Mouse (Mus musculus): Measurements from ENCODE around the gene Rfpl4b.
"Not testable (repeated sequence)": the region's sequence is repeated elsewhere in the genome, so short reads cannot be mapped to it uniquely, and the experiment has no call there.

Gene Rfpl4b

GRCm38 (mm10) chr10:38821679-38822078 lies at the start of gene Rfpl4b:
TSS of gene Rfpl4b (minus strand) at chr10:38821779.
- no peak for DNase-seq

DNA sequence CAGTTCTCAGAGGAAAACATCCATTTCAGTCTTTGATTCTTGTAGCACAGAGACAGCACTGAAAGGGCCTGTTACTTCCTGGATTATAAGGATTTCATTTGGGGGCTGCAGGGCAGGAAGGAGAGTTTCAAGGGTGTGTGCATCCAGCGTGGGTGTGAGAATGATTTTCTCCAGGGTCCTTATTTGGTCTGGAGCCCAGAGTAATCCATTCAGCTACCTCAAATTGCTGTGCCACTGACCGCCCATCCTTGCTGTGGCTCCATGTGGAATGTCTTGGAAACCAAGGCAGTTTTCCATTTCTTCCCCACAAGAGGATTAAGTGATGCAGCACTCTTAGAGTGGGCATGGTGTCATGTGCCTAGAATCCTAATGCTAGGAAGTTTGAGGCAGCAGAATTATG lies 33.6 kb upstream of the Rfpl4b start:
- DNase-seq: no peak

DNA sequence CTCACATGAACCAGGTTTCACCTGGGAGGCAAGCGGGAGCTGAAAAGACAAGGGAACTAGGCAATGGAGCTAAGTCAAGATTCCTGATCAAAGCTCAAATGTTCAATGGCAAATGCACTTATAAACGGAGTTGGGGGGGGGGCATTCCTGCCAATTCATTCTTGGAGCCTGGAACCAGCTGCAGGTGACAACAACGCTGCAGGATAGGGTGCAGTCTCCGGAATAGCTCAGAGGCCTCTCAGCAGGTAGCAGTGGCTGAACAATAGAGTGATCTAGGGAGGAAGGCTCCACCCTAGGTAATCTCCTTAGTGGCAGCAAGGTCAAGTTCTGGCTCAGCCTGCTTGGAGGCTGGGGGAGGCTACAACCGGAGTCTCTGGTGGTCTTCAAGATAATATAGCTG lies 28.4 kb upstream of the Rfpl4b start:
- not testable (repeated sequence) for DNase-seq

GRCm38 (mm10) chr10:38848884-38849499 lies 27.4 kb upstream of the Rfpl4b start:
- DNase-seq: peak; percentile 78

- DNase-seq: no peak
These were observed 26.7 kb upstream of the Rfpl4b start for GRCm38 (mm10) chr10:38848231-38848630.

GRCm38 (mm10) chr10:38823741-38824140 lies 2.2 kb upstream of the Rfpl4b start:
- DNase-seq: peak; percentile 12

- DNase-seq: no peak
These were observed 15.5 kb downstream of the Rfpl4b start for GRCm38 (mm10) chr10:38806056-38806455.

DNA sequence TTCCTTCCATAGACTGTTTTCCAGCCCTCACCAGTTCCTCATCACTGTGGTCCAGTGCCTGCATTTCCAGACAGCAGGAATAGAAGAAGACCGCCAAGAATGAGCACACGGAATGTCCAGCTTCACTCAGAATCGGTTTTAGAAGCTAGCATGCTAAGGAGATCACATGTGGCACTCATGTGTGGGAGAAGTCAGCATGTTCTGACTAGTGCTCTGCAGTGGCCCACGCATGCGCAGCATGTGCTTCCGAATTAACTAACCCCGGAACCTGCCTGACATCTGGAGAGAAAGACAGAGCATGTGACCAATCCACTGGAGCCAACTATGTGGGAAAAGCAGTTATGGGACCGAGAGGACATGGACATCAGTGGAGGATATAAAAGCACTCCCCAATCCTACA lies 17.5 kb downstream of the Rfpl4b start:
- no peak for DNase-seq

GRCm38 (mm10) chr10:38803304-38803703 lies 18.3 kb downstream of the Rfpl4b start:
- DNase-seq: no peak

DNA sequence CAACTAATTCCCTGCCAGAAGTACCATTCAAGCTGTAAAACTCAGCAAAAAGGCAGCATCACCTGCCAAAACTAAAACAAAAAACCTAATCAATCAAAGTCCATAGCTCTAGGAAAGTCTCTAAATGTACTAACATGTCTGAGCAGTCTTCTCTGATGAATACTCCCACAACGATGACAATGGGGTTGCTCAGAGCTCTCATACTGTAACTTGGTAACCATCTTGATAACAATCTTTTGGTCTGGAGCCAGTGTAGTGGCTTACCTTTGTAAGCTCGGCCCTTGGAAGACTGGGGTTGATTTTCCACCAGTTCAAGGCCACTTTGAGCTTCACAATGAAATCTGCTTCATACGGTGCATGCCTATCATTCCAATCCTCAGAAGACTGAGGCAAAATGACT lies 33.0 kb downstream of the Rfpl4b start:
- DNase-seq: no peak

Data from embryo, embryonic 11 days (tissue).